Mouse (Mus musculus) ovary, postnatal 10 days (tissue): ENCODE results near the gene Tedc1.

Source experiments
- DNase-seq: peaks from one replicate; pipeline ENCODE4 v3.0.0; 2022; ENCODE audit warnings: low spot score

The Tedc1 gene

DNA sequence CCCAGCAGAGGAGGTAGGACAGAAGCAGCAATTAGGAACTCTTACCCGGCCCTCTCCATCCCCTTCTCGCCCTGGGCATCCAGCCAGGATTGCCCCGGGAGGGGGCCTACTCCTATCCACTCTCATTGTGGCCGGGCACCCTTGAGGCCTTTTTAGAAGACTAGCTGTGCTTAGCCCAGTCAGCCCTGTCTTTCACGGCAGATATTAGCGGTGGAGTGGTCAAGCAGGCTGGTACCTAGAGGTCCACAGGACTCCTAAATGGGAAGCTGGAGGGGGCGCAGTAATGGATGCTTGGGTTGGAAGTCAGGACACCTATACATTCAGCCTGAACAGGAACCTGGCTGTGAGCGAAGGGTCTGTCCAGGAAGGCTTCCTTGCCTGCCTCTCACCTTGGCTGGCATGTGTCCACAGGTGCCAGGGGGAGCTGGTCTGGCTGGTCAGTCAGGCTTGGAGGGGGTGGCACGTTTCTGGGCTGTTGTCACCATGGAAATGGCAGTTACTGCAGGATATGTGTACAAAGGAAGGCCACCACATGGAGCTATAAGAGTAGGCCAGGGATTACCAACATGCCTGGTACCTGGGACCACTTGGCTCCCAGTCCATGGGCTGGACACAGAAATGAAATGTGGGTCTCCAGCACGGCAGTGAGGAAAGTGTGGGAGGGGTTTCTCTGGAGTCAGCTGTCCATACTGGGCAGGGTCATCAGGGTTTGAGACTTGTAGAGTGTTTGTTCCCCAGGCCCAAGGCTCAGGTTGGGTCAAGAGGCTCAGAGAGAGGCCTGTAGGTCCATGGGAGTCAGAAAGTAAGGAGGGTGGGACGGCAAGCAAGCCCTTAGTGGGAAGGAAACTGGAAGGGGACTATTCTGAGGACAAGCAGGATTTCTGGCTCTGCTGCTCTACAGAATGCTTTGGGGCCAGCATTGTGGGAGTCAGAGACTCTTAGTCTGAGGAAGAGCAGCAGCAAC is 17.0 kb upstream of the Tedc1 start:
- no peak for DNase-seq

DNA sequence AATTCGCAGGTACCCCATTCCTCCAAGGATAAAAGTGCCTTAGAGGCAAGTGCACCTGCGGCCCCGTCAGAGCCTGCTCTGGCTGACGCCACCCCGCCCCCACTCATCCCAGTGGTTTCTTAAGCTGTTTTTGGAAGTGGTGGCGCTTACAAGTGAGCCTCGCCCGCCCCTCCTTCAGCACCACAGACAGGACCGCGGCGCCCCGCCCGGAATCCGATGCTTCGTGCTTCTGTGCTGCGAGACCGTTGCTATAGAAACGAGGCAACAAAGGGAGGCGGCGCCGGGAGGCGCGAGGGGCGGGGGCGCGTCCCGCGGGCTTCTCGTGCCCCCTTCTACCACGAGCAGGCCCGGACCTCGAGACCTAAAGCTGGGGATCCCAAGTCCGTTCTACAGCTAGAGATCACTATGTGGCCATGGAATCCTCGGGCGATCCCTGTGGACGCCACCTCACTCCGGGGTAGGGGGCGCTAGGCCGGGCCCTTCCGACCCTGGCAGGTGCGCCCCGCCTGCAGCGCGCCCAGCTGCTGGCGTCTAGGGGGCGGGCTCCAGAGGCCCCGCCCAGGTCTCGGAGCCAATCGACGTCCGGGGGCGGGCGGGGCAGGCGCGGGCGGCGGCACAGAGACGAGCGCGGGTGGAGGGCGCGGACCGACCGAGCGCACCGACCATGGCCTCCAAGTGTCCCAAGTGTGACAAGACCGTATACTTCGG is 16.2 kb upstream of the Tedc1 start, which contains the start of gene Crip2:
Crip2 (plus strand) TSS at position 329 of the 708 bp plus-strand sequence.
- DNase-seq = no peak

DNA sequence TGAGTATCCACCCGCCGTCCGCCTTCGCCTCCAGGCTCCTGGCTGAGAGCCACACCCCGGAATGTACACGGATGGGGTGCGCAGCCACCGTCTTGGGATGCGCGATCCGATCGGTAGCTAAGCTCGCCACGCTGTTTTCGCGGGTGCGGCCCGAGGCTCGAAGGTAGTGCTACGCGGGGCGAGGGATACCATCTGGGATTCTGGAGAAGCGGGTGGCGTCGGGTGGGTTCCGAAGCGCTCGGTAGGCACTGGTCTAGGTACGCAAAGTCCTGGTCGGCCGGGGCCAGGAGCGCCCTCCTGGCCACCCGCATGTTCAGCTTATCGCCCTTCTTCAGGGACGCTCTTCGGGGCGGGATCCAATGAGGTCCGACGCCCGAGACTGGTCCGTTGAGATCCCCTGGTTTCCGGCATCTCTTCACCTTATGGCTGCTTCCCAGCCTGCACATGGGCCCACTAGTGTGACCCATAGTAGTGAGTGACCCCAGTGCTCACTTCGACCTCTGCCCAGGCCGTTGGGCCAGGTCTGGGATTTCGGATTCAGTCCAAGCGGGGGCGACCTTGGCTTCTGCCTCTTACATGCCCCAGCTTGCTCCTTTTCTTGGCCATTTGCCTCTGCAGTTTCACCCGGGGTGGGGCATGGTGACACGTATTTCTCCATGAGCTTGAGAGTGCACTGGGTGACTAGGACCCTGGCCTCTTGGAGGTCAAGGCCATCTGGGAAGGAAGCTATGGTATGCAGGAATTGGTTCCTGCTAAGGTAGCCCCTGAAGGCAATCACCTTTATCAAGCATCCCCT is 15.4 kb upstream of the Tedc1 start:
- DNase-seq = no peak

DNA sequence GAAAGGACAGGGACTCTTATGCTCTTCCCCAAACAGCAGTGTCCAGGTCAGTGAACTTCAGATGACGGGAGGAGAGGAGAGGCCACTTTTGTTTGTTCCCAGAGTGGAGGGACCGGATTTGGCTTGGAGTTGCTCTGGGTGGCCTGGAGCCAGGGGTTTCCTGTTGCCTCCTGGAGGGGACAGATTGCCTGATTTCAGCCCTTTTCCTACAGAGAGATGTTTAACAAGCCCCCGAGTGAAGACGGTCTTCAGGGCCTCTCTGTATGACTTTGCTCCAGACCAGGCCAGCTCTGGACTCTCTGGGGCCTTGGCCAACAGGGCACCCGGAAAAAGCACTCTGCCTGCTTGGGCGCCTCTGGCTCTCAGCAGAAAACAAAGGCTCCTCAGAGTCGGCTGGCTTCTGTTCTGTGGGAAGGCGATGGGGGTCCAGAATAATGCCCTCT is 14.7 kb upstream of the Tedc1 start:
- no peak for DNase-seq

DNA sequence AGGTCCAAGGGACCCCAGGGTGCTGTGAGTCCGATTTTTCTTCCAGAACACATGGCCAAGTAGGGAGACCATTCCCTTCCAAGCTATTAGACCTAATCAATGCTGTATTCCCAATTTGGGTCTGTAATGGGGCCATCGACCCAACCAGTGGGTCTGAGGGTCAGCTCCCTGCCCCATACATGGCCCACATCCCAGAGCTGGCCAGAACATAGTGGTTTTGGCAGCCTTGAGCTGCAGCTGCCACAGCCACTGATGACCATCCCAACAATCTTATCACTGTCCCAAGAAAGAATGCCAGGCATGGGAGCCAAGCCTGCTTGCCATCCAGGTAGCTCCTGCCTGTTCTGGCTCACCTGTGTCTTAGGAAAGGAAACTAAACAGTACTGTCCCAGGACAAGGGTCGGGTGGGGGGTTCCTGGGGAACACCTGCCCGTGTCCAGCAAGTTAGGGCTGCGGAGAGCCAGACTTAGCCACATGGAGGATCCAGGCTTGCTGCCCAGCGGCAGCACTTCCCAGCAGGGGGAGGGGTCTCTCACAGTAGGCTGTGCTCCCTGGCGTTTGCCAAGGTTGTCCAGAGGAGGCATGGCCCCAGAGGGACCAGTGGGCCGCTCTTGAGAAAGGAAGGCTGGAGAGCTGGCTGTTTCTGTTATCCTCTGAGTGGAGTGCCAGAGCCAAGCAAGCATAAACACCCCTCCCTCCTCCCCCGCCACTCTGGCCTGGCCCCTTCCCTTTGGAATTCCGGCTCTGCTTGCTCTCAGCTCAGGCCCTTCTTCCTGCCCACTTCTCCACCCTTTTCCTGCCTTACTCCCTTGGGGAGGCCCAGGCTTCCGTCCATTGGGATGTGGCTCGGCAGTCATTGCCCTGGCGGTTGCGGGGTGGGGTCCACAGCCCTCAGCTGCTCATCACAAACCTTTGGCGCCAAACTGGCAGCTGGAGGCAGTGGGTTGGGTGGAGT is 13.9 kb upstream of the Tedc1 start:
- DNase-seq = no peak

DNA sequence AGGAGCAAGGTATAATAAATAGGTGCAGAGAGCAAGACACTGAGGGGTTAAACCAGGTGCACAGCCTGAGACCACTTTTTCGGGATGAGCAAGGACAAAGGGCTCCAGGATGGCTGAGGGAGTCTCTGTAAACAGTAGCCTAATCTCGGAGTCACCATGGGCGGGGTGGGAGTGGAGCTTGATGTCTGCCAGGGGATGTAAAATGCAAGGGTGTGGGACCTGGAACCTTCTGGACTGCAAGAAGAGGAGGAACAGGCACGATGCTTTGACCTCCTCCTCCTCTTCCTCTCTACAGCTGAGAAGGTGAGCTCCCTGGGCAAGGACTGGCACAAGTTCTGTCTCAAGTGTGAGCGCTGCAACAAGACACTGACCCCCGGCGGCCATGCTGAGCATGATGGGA is 13.1 kb upstream of the Tedc1 start:
- no peak for DNase-seq

DNA sequence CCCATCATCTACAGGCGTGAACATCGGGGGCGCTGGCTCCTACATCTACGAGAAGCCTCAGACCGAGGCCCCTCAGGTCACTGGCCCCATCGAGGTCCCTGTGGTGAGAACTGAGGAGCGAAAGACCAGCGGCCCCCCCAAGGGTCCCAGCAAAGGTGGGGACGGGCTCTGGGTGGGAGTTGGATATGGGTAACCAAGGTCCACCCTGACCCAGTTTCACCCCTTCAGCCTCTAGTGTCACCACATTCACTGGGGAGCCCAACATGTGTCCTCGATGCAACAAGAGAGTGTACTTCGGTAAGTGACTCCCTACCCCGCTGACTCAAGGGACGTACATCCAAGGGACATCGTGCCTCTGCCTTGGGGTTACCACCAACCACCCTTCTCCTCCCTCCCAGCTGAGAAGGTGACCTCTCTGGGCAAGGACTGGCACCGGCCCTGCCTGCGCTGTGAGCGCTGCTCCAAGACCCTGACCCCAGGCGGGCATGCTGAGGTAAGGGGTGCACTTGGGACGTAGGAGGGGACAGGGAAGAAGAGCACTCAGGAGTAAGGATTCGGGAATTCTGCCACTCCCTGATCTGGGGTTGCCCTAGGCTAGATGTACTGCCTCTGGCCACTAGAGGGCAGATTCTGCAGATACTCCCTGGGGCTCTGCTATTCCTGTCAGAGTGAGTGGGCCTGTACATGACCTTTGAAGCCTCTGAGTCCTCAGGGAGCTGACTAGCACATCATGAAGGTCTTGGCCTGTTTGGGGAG is 12.0 kb upstream of the Tedc1 start:
- no peak for DNase-seq

DNA sequence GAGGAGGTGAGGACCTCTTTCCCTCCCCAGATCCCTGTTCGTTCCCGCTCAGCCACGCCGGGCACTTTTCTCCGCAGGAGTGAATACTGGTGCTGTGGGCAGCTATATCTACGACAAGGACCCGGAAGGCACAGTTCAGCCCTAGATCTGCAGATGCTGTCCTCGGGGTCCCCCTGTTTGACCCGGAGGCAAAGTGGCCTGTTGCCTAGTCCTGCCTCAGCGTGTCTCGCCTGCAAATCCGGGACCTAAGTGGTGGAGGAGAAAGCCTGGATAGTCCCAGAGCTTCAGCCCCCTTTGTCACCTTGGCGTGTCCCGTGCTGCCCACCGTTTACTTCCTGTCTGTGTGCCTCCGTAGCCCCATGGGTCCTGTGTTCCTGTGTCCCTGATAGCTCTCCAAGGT is 11.3 kb upstream of the Tedc1 start:
- DNase-seq = no peak

DNA sequence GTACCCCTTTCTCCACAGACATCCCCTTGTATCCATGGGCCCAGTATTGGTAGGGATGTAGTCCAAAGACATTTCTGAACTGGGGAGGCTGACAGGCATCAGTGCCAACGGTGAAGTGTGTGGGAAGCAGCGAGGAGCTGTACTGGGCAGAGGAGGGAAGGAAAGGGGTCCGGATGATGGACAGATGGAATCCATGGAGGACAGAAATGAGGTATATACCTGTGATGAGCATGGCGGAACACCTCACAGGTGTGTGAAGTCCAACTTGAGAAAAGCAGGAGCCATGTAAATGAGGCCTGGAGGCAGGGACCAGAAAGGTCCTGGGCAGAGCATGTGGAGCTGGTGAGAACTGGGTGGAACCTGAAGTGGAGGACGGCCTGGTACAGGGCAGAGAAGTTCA is 10.6 kb upstream of the Tedc1 start:
- DNase-seq = no peak

DNA sequence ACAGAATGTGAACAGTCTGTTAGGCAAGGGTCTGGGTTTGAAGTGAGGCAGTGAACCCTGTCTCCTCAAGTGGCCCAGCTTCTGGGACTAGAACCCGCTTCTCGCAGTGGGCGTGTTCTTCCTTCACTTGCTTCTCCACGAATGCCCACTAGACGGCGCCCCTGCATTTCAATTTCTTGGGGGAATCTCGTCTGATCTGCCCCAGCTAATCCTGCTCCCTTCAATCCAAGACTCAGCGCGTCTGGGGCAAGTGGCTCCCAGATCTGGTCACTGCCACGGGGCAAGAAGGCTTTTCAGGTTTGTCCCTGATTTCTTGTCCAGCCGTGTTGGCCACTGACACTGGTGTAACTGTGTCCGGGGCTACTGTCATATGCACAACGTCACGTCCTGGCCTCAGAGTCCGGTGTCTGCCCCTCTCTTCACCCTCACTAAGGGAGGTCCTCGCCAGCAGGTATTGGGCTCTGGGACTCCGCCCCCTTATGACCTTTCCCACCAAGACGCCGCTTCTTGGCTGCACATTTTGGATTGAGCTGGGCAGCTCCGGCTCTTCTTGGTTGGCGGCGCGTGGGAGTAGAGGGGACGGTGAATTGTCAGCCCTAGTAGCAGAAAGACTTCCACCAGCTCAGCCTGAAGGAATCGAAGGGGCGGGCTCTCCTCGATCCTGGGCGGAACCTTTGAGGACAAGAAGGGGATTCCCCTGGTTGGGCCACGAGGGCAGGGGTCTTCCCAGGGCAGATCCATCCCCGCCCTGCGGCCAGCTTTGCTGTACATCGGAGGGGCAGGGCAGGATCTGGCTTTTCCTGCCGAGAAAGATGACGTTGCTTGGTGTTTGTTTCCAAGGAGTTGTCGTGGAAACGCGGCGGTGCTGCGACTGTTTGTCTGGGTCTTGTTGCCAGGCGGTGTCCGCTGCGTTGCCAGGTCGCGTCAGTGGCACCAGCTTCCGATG is 9.8 kb upstream of the Tedc1 start, which contains the start of gene Crip1:
Crip1 (plus strand) TSS at position 205 of the 946 bp plus-strand sequence.
- DNase-seq = peak; percentile 77

DNA sequence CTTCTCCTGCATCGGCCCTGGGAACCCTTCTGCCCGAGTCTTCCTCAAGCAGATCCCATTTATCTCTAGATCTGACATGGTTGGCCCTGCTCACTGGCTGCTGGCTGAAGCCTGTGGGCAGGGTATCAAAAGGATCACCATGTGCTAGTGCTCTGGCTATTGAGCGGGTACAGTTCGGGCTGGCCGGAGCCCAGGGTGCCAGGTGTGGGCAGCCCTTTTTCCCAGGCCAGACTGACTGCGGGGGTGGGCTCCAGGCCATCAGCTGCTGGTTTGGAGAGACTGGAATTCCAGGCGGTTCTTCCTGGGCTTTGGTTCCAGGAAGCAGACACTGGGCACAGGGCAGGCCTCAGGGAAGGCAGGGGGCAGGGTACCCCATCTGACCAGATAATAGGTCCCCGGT is 8.7 kb upstream of the Tedc1 start:
- DNase-seq = no peak

DNA sequence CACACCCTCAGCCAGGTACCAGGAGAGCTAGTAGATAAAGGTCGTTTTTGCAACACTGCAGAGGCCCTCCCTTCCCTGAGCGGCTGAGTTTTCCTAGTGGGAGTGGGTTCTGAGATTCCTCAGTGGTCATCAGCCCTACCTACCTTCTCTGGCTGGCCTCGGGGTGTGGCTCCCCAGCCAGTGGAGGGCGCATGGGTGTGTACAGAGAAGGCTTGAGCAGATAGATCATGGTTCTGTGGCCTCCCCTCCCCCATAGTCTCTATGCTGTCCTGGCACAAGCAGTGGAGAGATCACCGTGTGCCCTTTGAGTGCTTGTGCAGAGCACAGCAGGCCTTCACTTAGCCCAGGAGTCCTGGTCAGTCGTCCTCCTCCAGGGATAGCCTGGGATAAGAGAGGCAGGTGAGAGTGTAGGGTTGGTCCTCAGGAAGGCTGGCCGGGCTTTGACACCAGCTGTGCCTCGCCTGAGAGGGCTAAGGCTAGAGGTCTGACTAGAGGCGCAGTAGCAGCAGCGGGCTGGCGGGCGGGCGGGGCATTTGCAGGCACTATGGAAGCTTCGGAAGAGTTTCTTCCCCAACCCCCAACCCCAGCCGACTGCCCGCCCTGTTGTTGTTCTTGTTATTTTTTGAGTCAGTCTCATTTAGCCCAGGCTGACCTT is 7.7 kb upstream of the Tedc1 start:
- DNase-seq = no peak

DNA sequence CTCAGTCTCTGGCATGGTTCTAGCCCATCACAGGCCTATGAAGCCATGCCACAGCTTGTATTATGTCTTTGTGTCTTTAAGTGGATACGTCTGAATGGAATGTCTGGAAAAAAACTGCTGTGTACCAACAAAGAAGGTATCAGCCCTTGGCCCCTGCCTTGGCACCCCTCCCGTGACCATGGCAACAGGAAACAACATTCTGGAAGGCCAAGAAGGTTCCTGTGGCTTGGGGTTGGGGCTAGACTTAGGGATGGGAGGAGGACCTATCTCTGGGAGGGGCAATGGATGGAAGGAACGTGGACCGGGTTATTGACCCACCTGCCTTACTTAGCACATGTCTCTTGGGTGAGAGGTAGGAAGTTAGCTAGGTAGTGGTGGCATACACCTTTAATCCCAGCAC is 6.9 kb upstream of the Tedc1 start:
- no peak for DNase-seq

DNA sequence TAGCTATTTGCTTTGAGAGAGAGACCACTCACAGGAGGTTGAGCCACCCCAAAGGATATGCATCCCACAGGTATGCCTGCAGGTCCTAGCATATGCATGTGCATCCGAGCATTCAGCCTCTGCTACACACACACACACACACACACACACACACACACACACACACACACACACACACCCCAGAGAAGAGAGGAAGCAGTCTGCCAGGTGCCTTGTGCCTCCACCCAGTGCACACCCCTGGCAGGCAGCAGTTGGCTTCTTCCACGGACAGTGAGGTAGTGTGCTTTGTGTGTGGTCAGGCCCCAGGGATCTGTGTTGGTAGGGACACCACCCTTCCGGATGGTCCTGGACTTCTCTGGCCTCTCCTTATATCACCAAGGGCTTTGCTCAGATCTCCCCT is 6.3 kb upstream of the Tedc1 start:
- DNase-seq = no peak

DNA sequence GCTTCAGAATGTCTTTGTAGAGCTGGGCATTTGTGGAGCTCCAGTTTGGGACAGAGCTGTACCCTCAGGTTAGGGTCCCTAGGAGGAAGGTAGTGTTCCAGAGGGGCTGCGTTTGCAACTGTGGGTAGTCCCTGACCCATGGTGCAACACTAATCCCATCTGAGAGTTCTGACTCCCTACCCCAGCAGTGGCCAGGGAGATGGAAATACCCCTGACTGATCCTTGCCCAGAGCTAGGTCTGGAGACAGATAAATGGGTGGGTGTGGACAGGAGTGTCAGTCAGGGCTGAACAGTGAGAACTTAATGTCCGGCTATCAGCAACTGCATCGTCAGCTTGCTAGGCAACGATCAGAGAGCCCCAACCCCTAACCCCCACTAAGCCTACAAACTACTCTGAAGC is 5.6 kb upstream of the Tedc1 start:
- no peak for DNase-seq

DNA sequence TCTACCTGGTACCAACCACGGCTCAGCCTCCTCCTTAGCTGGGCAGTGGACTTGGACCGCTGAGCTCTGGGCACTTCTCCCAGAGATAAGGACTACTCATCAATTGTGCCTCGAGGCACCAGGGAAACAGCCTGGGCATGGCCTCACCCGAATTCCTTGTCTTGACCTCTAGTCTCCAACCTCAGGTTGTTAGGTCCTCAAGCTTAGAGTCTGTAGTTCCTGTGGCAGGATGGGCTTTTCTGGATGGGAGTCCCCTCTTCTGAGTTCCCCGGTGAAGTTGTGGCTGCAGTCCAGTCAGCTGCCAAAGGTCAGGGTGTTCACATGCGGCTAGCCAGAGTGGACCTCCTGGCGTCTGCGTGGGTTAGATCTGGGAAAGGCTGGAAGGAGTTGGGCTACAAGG is 5.2 kb upstream of the Tedc1 start:
- DNase-seq = no peak

DNA sequence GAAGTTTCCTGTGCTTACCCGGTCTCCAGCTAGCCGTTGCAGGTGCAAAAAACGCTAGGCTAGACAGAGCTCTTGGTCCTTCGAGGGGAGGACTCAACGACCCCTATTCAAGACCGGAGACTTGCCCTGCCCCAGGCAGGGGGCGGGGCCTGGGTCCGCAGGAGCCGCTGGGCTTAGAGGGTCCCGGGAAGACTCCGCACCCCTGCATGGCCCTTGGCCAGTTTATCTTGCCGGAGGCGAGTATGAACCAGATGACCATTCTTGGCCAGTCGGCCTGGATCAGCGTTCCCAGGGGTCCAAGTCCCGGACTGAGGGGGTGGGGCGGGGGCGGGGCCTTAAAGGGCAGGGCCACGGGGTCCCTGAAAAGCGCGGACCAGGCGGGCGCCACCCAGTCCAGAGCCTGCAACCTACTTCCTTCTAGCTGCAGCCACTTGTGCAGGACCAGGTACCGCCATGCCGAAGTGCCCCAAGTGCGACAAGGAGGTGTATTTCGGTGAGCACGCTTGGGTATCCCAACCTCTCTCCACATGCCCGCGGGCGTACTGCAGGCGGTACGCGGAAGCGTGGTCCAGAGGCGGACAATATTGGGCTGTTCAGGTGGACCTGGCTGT is 4.5 kb upstream of the Tedc1 start:
- no peak for DNase-seq

DNA sequence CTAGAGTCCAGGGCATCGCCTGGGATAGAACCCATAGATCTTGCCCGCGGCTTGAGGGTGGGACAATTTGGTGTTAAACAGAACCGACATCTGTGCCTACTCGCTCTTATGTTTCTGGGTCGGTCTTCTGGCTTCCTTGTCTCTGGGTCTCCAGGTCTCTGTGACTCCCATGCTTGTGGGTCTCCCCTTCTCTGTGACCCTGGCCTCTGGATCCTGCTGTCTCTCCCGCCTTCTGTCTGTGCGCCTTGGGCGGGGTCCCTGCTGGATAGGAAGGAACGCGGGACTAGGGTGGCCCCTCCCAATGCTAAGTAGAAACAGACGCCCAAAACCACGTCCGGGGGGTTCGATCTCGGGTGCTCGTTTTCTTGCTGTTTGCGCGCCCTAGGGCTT is 4.0 kb upstream of the Tedc1 start:
- DNase-seq = no peak
